Mouse (Mus musculus): Measurements from ENCODE around the gene Shmt2.

- TF ChIP-seq CTCF (IDR thresholded peaks at IDR 0.05; ENCODE audit: low read depth): no peak
- TF ChIP-seq EP300 (optimal IDR thresholded peaks at IDR 0.05): no peak
These were observed 4.3 kb downstream of the Shmt2 start for GRCm38 (mm10) chr10:127517941-127518340.

All from stomach, postnatal 0 days (tissue).